Mouse (Mus musculus) MEL (cell line): ENCODE results near the gene Smarca4. TPM values are rescaled to one million over a fixed set of nuclear protein-coding genes. Genes with fewer than 3 reads are reported as not detected.

Experiments
- DNase-seq: peaks from one replicate; pipeline ENCODE4 v3.0.0; 2011; ENCODE audit warnings: low read depth, low spot score
- H3K27ac ChIP-seq: 2 replicates; pipeline ENCODE4 v1.5.1; 2012; ENCODE audit warnings: low read depth, mild to moderate bottlenecking, control low read depth, low read length, moderate library complexity; ENCODE audit not compliant: control insufficient read depth
- H3K27me3 ChIP-seq, 2 experiments: fragments of 150-350 bp in 1 of 2; sonication (generic) in 1 of 2; 2 replicates each; pipeline ENCODE4 v1.6.1; 2012; ENCODE audit warnings: low read length in 2 of 2, mild to moderate bottlenecking in 2 of 2, improper control_type of control experiment in 1 of 2, moderate library complexity in 1 of 2; ENCODE audit not compliant: insufficient read depth in 2 of 2, control insufficient read depth in 1 of 2
- H3K36me3 ChIP-seq, 2 experiments: 2 replicates each; pipeline ENCODE4 v1.6.1; 2012 to 2014; ENCODE audit warnings: low read length in 2 of 2, improper control_type of control experiment in 1 of 2, inconsistent platforms in 1 of 2, mild to moderate bottlenecking in 1 of 2; ENCODE audit not compliant: insufficient read depth in 2 of 2, control insufficient read depth in 1 of 2
- H3K4me1 ChIP-seq, 2 experiments: fragments of 150-350 bp in 1 of 2; sonication (generic) in 1 of 2; 2 replicates each; pipeline ENCODE4 v1.6.1; 2012; ENCODE audit warnings: low read length in 2 of 2, improper control_type of control experiment in 1 of 2, mild to moderate bottlenecking in 1 of 2; ENCODE audit not compliant: insufficient read depth in 2 of 2, control insufficient read depth in 1 of 2
- H3K4me3 ChIP-seq, 2 experiments: fragments of 150-350 bp in 1 of 2; sonication (generic) in 1 of 2; 2 replicates each; pipeline ENCODE4 v1.5.1; 2012; ENCODE audit warnings: low read depth in 2 of 2, low read length in 2 of 2, mild to moderate bottlenecking in 2 of 2, moderate library complexity in 2 of 2, control low read depth in 1 of 2, improper control_type of control experiment in 1 of 2; ENCODE audit not compliant: control insufficient read depth in 1 of 2, insufficient read depth in 1 of 2
- H3K79me2 ChIP-seq: 2 replicates; pipeline ENCODE4 v1.6.1; 2012; ENCODE audit warnings: mild to moderate bottlenecking, low read length, moderate library complexity; ENCODE audit not compliant: control insufficient read depth, poor library complexity, insufficient read depth
- H3K9ac ChIP-seq: 2 replicates; pipeline ENCODE4 v1.6.1; 2012; ENCODE audit warnings: low read depth, mild to moderate bottlenecking, control low read depth, low read length, moderate library complexity; ENCODE audit not compliant: control insufficient read depth, poor library complexity, severe bottlenecking
- H3K9me3 ChIP-seq: fragments of 150-350 bp; sonication (generic); replicated peaks from 2 replicates; pipeline ENCODE4 v1.6.1; 2012; ENCODE audit warnings: mild to moderate bottlenecking, low read length, improper control_type of control experiment, moderate library complexity; ENCODE audit not compliant: insufficient read depth
- CHD1 ChIP-seq: IDR thresholded peaks from 2 replicates; pipeline ENCODE4 v1.6.1; 2012; ENCODE audit warnings: low read depth, mild to moderate bottlenecking, inconsistent platforms, low read length, improper control_type of control experiment
- CTCF ChIP-seq, 3 experiments: IDR thresholded peaks in 2 of 3; conservative IDR thresholded peaks in 1 of 3; 2 replicates each; pipeline ENCODE4 v1.5.1; 2011 to 2012; ENCODE audit warnings: low read length in 3 of 3, low read depth in 2 of 3, mild to moderate bottlenecking in 2 of 3, improper control_type of control experiment in 1 of 3, inconsistent platforms in 1 of 3, mixed read lengths in 1 of 3, moderate library complexity in 1 of 3; ENCODE audit not compliant: control insufficient read depth in 1 of 3, insufficient read depth in 1 of 3, poor library complexity in 1 of 3, severe bottlenecking in 1 of 3
- ELF1 ChIP-seq: IDR thresholded peaks from 2 replicates; pipeline ENCODE4 v1.6.1; 2014; ENCODE audit warnings: low read depth, mild to moderate bottlenecking, inconsistent platforms, low read length, improper control_type of control experiment, moderate library complexity
- HCFC1 ChIP-seq: IDR thresholded peaks from 2 replicates; pipeline ENCODE4 v1.6.1; 2012; ENCODE audit warnings: low read depth, mild to moderate bottlenecking, inconsistent platforms, low read length, improper control_type of control experiment, moderate library complexity
- KAT2A ChIP-seq: conservative IDR thresholded peaks from 2 replicates; pipeline ENCODE4 v1.6.1; 2012; ENCODE audit warnings: low read depth, low read length, improper control_type of control experiment, inconsistent platforms
- MEF2A ChIP-seq: IDR thresholded peaks from 2 replicates; pipeline ENCODE4 v1.6.1; 2014; ENCODE audit warnings: low read depth, mild to moderate bottlenecking, inconsistent platforms, low read length, improper control_type of control experiment; ENCODE audit not compliant: poor library complexity, insufficient replicate concordance, severe bottlenecking; ENCODE audit errors: extremely low read depth
- NELFE ChIP-seq: IDR thresholded peaks from 2 replicates; pipeline ENCODE4 v1.6.1; 2011; ENCODE audit warnings: low read depth, low read length, improper control_type of control experiment
- POLR2AphosphoS5 ChIP-seq: IDR thresholded peaks from 2 replicates; pipeline ENCODE4 v1.6.1; 2012; ENCODE audit warnings: low read depth, borderline replicate concordance, mild to moderate bottlenecking, inconsistent platforms, low read length, moderate library complexity, mixed read lengths
- RAD21 ChIP-seq: IDR thresholded peaks from 2 replicates; pipeline ENCODE4 v1.6.1; 2011; ENCODE audit warnings: mild to moderate bottlenecking, low read depth, low read length, improper control_type of control experiment
- SIN3A ChIP-seq: IDR thresholded peaks from 2 replicates; pipeline ENCODE4 v1.6.1; 2012; ENCODE audit warnings: low read length, improper control_type of control experiment, inconsistent platforms
- TBP ChIP-seq: IDR thresholded peaks from 2 replicates; pipeline ENCODE4 v1.8.0; 2011; ENCODE audit warnings: low read depth, low read length, improper control_type of control experiment
- UBTF ChIP-seq: IDR thresholded peaks from 2 replicates; pipeline ENCODE4 v1.6.1; 2012; ENCODE audit warnings: low read depth, mild to moderate bottlenecking, inconsistent platforms, low read length, improper control_type of control experiment, moderate library complexity, borderline replicate concordance; ENCODE audit not compliant: insufficient read depth
- USF2 ChIP-seq, 2 experiments: IDR thresholded peaks; 2 replicates each; pipeline ENCODE4 v1.6.1; 2011 to 2012; ENCODE audit warnings: improper control_type of control experiment in 2 of 2, low read length in 2 of 2, borderline replicate concordance in 1 of 2, inconsistent platforms in 1 of 2, low read depth in 1 of 2, mild to moderate bottlenecking in 1 of 2; ENCODE audit not compliant: insufficient read depth in 1 of 2
- ZC3H11A ChIP-seq: IDR thresholded peaks from 2 replicates; pipeline ENCODE4 v1.6.1; 2012; ENCODE audit warnings: low read depth, mild to moderate bottlenecking, inconsistent platforms, low read length, improper control_type of control experiment
- polyA plus RNA-seq, 2 experiments: library from polyadenylated mRNA; stranded (reverse) in 1 of 2; unstranded in 1 of 2; fragments of >175 nt in 1 of 2; fragments of >200 nt in 1 of 2; gene quantifications; 2 replicates each; pipeline versions ENCODE4 v1.2.1 to v1.2.4; 2012; ENCODE audit warnings: low replicate concordance in 2 of 2, low read depth in 1 of 2; ENCODE audit not compliant: insufficient read length in 2 of 2, insufficient read depth in 1 of 2, missing spikeins in 1 of 2
- total RNA-seq: library from RNA; depleted of rRNA; stranded (reverse); fragments of 300-350 nt; gene quantifications from 2 replicates; pipeline ENCODE4 v1.2.3, GENCODE M21; 2012

Smarca4 gene
- total and polyA plus RNA-seq, 3 experiments, result 71.4 to 381 (median 249) TPM

DNA sequence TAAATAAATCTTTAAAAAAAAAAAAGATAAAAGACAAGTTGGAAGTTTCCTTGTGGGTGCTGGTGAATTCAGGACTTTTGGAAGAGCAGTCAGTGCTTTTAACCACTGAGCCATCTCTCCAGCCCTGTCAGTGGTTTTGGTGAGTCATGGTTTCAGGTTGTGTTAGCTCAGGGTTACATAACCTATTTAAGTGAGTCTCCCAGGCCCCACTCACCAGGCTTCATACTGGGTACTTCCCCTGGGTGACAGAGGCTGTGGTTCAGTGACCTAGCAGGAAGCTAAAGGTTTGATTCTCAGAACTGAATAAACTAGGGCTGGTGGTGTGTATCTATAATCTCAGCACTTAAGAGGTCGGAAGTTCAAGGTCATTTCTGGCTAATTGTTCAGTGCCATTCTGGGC is 6.1 kb upstream of the Smarca4 start:
- Histone ChIP-seq H3K4me1 (peaks cover 10 to 16% of the 10 kb centered on the region in 2 experiments), H3K27ac (no peak overlapping the region), H3K9ac (no peak overlapping the region), H3K36me3 (peaks cover 0 to 9% of the 10 kb centered on the region in 2 experiments; a peak in 2 of 4 replicates), H3K4me3 (no peak overlapping the region), H3K79me2 (no peaks in the 10 kb centered on the region), H3K9me3 (no peaks in the 10 kb centered on the region), H3K27me3 (no peaks in the 10 kb centered on the region)
- TF ChIP-seq ELF1 (no peak), HCFC1 (no peak), MEF2A (no peak), ZC3H11A (no peak), TBP (peak; percentile 41; the same call in 1 of the 2 replicates), RAD21 (no peak), UBTF (no peak), POLR2AphosphoS5 (no peak), NELFE (no peak)
- DNase-seq, result peak; percentile 83

DNA sequence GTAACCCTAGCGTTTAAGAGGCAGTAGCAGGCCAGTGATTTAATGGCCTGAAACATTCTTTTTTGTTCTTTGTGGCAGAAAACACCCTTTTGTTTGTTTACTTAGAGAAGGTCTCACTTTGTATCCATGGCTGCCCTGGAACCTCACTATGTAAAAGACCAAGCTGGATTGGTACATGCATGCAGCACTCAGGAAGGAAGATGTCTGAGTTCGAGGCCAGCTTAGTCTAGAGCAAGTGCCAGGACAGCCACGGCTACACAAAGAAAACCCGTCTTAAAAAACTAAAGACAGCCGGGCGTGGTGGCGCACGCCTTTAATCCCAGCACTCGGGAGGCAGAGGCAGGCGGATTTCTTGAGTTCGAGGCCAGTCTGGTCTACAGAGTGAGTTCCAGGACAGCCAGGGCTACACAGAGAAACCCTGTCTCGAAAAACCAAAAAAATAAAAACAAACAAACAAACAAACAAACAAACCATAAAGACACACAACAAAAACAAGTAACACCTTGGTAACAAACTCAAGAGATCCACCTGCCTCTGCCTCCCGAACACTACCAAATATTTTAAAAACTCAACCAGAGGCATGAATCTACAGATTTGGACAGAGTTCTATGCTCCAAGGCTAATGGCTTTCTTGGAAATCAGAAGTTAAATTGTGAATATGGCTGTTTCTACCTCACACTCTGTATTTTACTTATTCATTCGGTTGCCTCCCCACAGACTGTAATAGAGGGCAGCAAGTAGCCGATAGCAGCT is 929 bp upstream of the Smarca4 start:
- peaks cover 13 to 29% of the 10 kb centered on the region in 2 experiments for H3K4me1 ChIP-seq
- no peak for TF ChIP-seq USF2 (IDR thresholded peaks at IDR 0.05; ENCODE audit: borderline replicate concordance in 1 of 2, insufficient read depth in 1 of 2, low read depth in 1 of 2, low read length in 2 of 2)
- no peak for TF ChIP-seq CTCF (IDR thresholded peaks at IDR 0.05 in 2 of 3, conservative IDR thresholded peaks at IDR 0.05 in 1 of 3; ENCODE audit: control insufficient read depth in 1 of 3, insufficient read depth in 1 of 3, low read depth in 2 of 3, low read length in 3 of 3, poor library complexity in 1 of 3, severe bottlenecking in 1 of 3)
- TF ChIP-seq CHD1, result 0 out of 2 replicates have a peak, but pooled peaks have one; percentile 80
- TF ChIP-seq UBTF, result 0 out of 2 replicates have a peak, but pooled peaks have one; percentile 9
- TF ChIP-seq KAT2A, result no peak
- TF ChIP-seq SIN3A, result no peak
- peak overlapping the region; percentile 66 for H3K4me3 ChIP-seq
- no peaks in the 10 kb centered on the region for H3K9me3 ChIP-seq
- no peaks in the 10 kb centered on the region for H3K27me3 ChIP-seq
- H3K36me3 ChIP-seq, result peaks cover 10 to 33% of the 10 kb centered on the region in 2 experiments
- H3K27ac ChIP-seq, result peak overlapping the region; percentile 79
- peak; percentile 67 for DNase-seq
- peaks cover 41% of the 10 kb centered on the region for H3K79me2 ChIP-seq
- peak overlapping the region; percentile 75 for H3K9ac ChIP-seq
